Mouse (Mus musculus): Measurements from ENCODE around the gene Crebl2.

Gene Crebl2

GRCm38 (mm10) chr6:134822844-134823243 is 7.1 kb upstream of the Crebl2 start:
- no peak for DNase-seq

- DNase-seq, result no peak
Observed at GRCm38 (mm10) chr6:134830776-134831175, 822 bp downstream of the Crebl2 start.

DNA sequence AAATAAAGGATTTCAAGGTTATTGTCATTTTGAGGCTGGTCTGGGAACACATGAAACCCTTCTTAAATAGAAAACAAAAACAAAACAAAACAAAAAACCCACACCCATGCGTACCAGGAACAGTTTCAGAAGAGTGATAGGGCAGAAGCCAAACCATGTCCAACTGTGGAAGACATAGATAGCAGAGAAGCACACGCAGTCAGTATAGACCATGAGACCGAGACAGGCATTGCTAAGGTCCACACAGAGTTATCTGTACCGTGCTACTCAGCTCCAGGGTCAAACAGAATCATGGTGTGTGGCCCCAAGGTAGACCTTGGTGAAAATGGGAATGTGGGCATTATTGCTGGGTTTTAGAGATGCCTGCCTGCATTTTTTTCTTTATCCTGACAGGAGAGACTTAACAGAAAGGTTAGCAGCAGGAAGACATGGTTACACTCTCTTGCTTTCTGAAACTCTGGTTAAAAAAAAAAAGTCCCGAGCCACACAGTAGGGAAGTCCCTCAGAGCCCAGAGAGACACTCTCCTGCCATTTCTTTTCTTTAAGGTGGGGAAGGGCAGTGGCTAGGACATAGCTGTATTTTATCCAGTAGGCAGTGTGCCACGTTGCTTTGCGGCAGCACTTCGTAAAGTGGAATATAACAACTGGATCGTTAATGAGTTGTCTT is 4.8 kb downstream of the Crebl2 start:
- no peak for DNase-seq

GRCm38 (mm10) chr6:134838111-134838510 is 8.2 kb downstream of the Crebl2 start:
- no peak for DNase-seq

- DNase-seq, result no peak
Observed at GRCm38 (mm10) chr6:134840346-134840745, 10.4 kb downstream of the Crebl2 start.

- DNase-seq, result no peak
Observed at GRCm38 (mm10) chr6:134845726-134846125, 15.8 kb downstream of the Crebl2 start.

DNA sequence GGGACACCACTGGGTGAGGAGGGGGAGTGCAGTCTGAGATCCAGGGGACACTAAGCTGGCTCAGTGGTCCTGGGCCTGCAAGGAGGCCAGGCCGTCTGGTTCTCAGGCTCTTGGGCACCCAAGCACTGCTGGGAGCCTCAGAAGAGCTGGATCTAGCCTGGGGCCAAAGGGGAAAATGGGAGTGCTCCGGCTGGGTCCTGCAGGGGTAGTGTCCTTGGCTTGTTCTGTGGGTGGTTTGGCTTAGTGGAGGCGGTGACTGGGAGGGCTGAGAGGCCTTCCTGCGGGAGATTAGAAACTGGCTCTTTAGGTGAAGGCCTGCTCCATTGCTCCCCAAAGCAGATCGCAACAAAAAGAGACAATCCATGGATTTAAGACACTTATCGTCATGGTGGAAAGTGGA is 16.4 kb downstream of the Crebl2 start:
- DNase-seq, result no peak

DNA sequence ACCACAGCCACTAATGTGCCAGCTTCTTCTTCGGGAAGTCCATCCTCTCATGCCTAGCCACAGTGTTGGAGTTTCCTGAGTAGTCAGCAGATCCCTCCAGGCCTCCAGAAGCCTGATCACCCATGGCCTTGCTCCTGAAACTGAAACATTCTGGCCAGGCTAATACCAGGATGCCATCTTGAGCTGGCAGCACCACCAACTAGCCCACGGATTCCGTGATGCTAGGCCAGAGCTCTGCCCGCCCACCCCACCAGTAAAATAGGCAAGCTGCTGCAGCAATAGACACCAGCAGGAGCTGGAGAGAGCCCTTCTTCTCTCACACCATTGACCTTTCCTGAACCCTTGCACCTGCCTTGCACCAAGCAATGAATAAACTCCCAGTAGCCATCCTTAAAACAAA is 17.6 kb downstream of the Crebl2 start:
- DNase-seq, result no peak

- DNase-seq, result no peak
Observed at GRCm38 (mm10) chr6:134848197-134848890, 18.4 kb downstream of the Crebl2 start.

- no peak for DNase-seq
Observed at GRCm38 (mm10) chr6:134849461-134849860, 19.5 kb downstream of the Crebl2 start.

GRCm38 (mm10) chr6:134849985-134850384 is 20.0 kb downstream of the Crebl2 start:
- no peak for DNase-seq

GRCm38 (mm10) chr6:134854782-134855181 is 24.8 kb downstream of the Crebl2 start:
- DNase-seq, result no peak

GRCm38 (mm10) chr6:134855926-134856325 is 26.0 kb downstream of the Crebl2 start:
- DNase-seq, result no peak

DNA sequence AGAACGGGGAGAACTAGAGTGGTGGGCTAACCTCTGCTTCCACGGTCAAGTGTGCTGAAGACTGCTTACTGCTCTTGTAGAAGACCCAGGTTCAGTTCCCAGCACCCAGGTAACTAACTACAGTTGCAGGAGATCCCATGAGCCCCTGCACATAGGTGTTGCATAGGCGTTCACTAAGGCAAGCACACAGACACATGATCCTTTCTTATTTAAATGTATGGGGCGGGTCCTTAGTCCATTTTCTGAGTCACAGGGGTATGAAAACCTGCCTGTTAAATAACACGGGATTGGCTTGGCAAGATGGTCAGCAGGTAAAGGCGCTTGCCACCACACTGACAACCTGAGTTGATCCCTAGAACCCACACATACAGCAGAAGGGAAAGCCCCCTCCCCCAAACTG is 29.1 kb downstream of the Crebl2 start:
- DNase-seq, result no peak

- no peak for DNase-seq
Observed at GRCm38 (mm10) chr6:134860275-134860674, 30.3 kb downstream of the Crebl2 start.

- no peak for DNase-seq
Observed at GRCm38 (mm10) chr6:134861386-134861785, 31.4 kb downstream of the Crebl2 start.

DNA sequence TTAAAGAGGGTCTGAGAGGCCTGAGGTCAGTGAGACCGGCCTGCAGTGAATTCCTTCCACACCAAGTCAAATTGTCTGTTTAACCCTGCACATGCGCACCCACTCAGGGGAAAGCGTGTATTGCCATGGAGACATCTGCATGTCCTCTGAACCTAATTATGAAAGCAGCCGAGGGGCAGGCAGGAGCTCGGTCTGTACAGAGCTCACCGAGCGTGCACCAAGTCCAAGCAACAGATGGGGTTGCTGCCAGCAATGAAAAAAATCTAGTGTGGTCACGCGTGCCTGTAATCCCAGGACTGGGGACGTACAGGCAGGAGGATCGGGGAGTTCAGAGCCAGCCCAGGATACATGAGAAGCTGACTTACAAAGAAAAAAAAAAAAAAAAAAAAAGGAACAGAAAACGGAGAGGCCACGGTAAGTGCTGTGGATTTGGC is 32.7 kb downstream of the Crebl2 start:
- DNase-seq, result no peak

- peak; percentile 99 for DNase-seq
Observed at GRCm38 (mm10) chr6:134863146-134863545, 33.2 kb downstream of the Crebl2 start.

DNA sequence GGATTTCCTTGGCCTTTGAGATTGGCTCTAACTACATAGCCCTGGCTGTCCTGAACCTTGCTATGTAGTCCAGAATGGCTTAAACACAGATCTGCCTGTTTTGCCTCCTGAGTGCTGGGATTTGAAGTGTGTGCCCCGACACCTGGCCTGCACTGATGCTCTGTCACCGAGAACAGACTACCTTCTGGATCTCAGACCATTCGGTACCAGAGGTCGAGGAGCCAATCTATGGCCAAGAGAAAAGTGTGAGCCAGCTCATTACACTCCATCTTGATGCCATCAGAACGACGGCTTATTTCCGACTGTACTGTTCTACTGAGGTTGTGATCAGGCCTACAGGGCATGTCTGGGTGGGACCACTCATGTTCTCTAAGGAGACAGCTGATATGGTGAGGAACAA is 36.2 kb downstream of the Crebl2 start:
- DNase-seq, result no peak

GRCm38 (mm10) chr6:134867325-134867724 is 37.4 kb downstream of the Crebl2 start:
- DNase-seq, result no peak

- no peak for DNase-seq
Observed at GRCm38 (mm10) chr6:134870209-134870742, 40.3 kb downstream of the Crebl2 start.

DNA sequence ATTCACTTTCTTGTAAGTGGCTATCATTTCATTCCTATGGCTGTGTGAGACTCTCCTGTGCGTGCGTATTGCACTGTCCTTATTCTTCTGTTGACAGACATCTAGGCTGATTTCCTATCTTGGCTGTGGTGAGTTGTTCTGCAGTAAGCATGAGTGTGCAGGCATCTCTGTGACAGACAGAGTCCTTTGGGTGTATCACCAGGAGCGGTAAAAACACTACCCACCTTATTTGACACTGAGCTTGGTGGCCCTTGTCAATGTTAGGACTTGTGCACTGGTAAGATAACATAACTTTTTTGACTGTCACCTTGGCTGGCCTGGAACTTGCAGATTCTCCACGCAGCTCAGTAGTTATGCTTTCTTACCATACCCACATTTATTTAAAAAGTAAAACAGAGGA is 40.9 kb downstream of the Crebl2 start:
- DNase-seq, result no peak

- DNase-seq, result no peak
Observed at GRCm38 (mm10) chr6:134872236-134872635, 42.3 kb downstream of the Crebl2 start.

GRCm38 (mm10) chr6:134873018-134873417 is 43.1 kb downstream of the Crebl2 start:
- no peak for DNase-seq

Measured in right cerebral cortex, postnatal 14 days (tissue).